Mouse (Mus musculus) ES-Bruce4 (cell line): ENCODE measurements at regions not wholly inside any gene's neighbourhood (a gene's known extent, or its start where the extent isn't known, plus 50 kb on each side); places are given as distances from the start of the nearest gene placed in this dataset.

Experiments used
- H3K27ac ChIP-seq: 2 replicates; pipeline ENCODE4 v1.5.1; 2012; ENCODE audit warnings: low read length, inconsistent platforms; ENCODE audit not compliant: insufficient read depth
- H3K27me3 ChIP-seq: 2 replicates; pipeline ENCODE4 v1.6.1; 2012; ENCODE audit warnings: mild to moderate bottlenecking, low read length, inconsistent platforms; ENCODE audit not compliant: control insufficient read depth, poor library complexity, insufficient read depth, severe bottlenecking
- H3K36me3 ChIP-seq: 2 replicates; pipeline ENCODE4 v1.6.1; 2012; ENCODE audit warnings: inconsistent platforms, mild to moderate bottlenecking, low read length, moderate library complexity; ENCODE audit not compliant: control insufficient read depth, poor library complexity, insufficient read depth, severe bottlenecking
- H3K4me1 ChIP-seq: one replicate; pipeline ENCODE4 v1.8.1; 2011; ENCODE audit warnings: low read length; ENCODE audit not compliant: control insufficient read depth, insufficient read depth
- H3K4me3 ChIP-seq: 2 replicates; pipeline ENCODE4 v1.5.1; 2011; ENCODE audit warnings: low read depth, mild to moderate bottlenecking, low read length
- H3K9ac ChIP-seq: 2 replicates; pipeline ENCODE4 v1.6.1; 2012; ENCODE audit warnings: low read depth, mild to moderate bottlenecking, inconsistent platforms; ENCODE audit not compliant: poor library complexity, severe bottlenecking
- H3K9me3 ChIP-seq: replicated peaks from 2 replicates; pipeline ENCODE4 v1.6.1; 2012; ENCODE audit warnings: mild to moderate bottlenecking, low read length, inconsistent platforms; ENCODE audit not compliant: control insufficient read depth, poor library complexity, insufficient read depth, severe bottlenecking
- CTCF ChIP-seq: IDR thresholded peaks from one replicate; pipeline ENCODE4 v1.8.1; 2011; ENCODE audit warnings: low read depth, low read length
- EP300 ChIP-seq: IDR thresholded peaks from 2 replicates; pipeline ENCODE4 v1.6.1; 2011; ENCODE audit warnings: low read depth, low read length; ENCODE audit not compliant: insufficient read depth
- POLR2A ChIP-seq: IDR thresholded peaks from one replicate; pipeline ENCODE4 v1.8.1; 2011; ENCODE audit warnings: low read length; ENCODE audit not compliant: insufficient read depth

GRCm38 (mm10) chr4:75884371-75884770 lies 606.3 kb upstream of the Dmac1 start:
- Histone ChIP-seq H3K9me3 (no peaks in the 10 kb centered on the region), H3K27ac (no peak overlapping the region), H3K4me3 (no peak overlapping the region), H3K4me1 (no peaks in the 10 kb centered on the region), H3K36me3 (no peaks in the 10 kb centered on the region), H3K27me3 (no peaks in the 10 kb centered on the region), H3K9ac (no peak overlapping the region)
- TF ChIP-seq EP300: no peak
- no peak for TF ChIP-seq POLR2A
- TF ChIP-seq CTCF: no peak

- Histone ChIP-seq H3K4me1 (no peaks in the 10 kb centered on the region), H3K36me3 (no peaks in the 10 kb centered on the region), H3K9ac (no peak overlapping the region), H3K9me3 (no peaks in the 10 kb centered on the region), H3K27ac (no peak overlapping the region), H3K27me3 (no peaks in the 10 kb centered on the region), H3K4me3 (no peak overlapping the region)
- no peak for TF ChIP-seq EP300
- TF ChIP-seq CTCF: no peak
- TF ChIP-seq POLR2A: no peak
Measured at GRCm38 (mm10) chr4:75869771-75870170, 591.7 kb upstream of the Dmac1 start.

GRCm38 (mm10) chr4:75861076-75861475 lies 583.0 kb upstream of the Dmac1 start:
- Histone ChIP-seq H3K4me1 (no peaks in the 10 kb centered on the region), H3K27me3 (no peaks in the 10 kb centered on the region), H3K9ac (no peak overlapping the region), H3K4me3 (no peak overlapping the region), H3K27ac (no peak overlapping the region), H3K36me3 (no peaks in the 10 kb centered on the region), H3K9me3 (no peaks in the 10 kb centered on the region)
- no peak for TF ChIP-seq CTCF
- no peak for TF ChIP-seq POLR2A
- TF ChIP-seq EP300: no peak

- H3K9ac ChIP-seq: no peak overlapping the region
- H3K27me3 ChIP-seq: no peaks in the 10 kb centered on the region
- no peak overlapping the region for H3K4me3 ChIP-seq
- H3K27ac ChIP-seq: no peak overlapping the region
- no peaks in the 10 kb centered on the region for H3K36me3 ChIP-seq
- no peaks in the 10 kb centered on the region for H3K9me3 ChIP-seq
- TF ChIP-seq EP300 (no peak), CTCF (no peak), POLR2A (no peak)
- no peaks in the 10 kb centered on the region for H3K4me1 ChIP-seq
Measured at GRCm38 (mm10) chr4:75857769-75858408, 579.8 kb upstream of the Dmac1 start.

DNA sequence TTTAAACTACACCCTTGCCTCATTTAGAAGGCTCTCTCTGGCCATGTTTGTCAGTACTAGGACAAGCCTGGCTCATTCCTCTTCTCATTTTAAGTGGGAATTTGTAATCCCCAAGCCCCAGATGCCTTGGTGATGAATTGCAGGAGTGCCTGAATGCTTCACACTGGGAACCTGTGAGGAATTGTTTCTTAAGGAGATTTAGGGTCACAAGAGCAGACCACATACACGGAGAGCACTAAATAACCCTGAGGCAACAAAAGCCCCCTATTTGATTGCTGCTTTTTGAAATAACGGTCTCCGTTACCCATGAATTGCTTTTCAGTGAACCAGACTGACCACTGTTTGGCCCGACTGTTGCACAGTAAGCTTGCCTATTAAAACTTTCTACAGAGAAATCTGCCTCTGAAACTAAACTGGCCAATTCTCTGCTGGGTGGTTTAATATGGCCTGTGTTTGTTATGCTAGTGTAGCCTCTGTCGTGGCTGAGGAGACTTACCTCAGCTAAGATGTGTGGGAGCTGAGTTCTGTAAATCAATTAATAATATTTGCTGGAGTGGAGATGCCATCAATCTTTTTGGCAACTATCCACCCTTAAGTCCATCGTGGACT lies 577.7 kb upstream of the Dmac1 start:
- Histone ChIP-seq H3K4me3 (no peak overlapping the region), H3K36me3 (no peaks in the 10 kb centered on the region), H3K27ac (no peak overlapping the region), H3K4me1 (no peaks in the 10 kb centered on the region), H3K27me3 (no peaks in the 10 kb centered on the region), H3K9me3 (no peaks in the 10 kb centered on the region), H3K9ac (no peak overlapping the region)
- TF ChIP-seq CTCF: no peak
- no peak for TF ChIP-seq POLR2A

DNA sequence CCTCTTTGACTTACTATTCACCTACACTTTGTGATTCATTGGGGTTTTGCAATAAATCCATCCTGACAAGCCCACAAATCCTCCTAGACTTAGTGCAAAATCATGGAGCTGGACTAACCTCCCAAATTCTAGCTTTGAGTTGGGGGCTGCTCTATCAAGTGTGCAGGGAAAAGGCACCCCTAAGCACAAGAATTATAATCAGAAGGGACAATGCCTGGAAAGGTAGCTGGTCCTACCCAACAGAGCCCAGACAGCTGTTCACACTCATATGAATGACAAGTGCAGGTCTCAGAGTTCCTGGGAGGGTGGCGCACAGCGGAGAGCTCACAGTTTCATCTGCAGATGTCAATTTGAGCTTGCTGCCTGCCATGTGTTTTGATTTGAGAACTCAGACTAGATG lies 572.2 kb upstream of the Dmac1 start:
- H3K36me3 ChIP-seq: no peaks in the 10 kb centered on the region
- H3K4me1 ChIP-seq: no peaks in the 10 kb centered on the region
- no peak for TF ChIP-seq POLR2A
- TF ChIP-seq EP300: no peak
- no peak for TF ChIP-seq CTCF
- no peaks in the 10 kb centered on the region for H3K9me3 ChIP-seq
- H3K27ac ChIP-seq: no peak overlapping the region
- no peaks in the 10 kb centered on the region for H3K27me3 ChIP-seq
- H3K4me3 ChIP-seq: no peak overlapping the region
- H3K9ac ChIP-seq: no peak overlapping the region
